Mouse (Mus musculus) cerebellum, adult 2 months (tissue): ENCODE measurements around the gene Hunk. TPM values are rescaled to one million over a fixed set of nuclear protein-coding genes. Genes with fewer than 3 reads are reported as not detected.

Experiments used
- DNase-seq, 2 experiments: peaks; one replicate each; pipeline ENCODE4 v3.0.0; 2021
- H3K27ac ChIP-seq: fragments of 200-500 bp; 2 replicates; pipeline ENCODE4 v1.5.1; 2012; ENCODE audit warnings: low read length, control low read depth, inconsistent platforms; ENCODE audit not compliant: insufficient read depth
- H3K27me3 ChIP-seq: fragments of 200-500 bp; 2 replicates; pipeline ENCODE4 v1.6.1; 2012; ENCODE audit warnings: inconsistent platforms, mild to moderate bottlenecking, low read length, moderate library complexity; ENCODE audit not compliant: control insufficient read depth, insufficient read depth
- H3K4me1 ChIP-seq: fragments of 200-500 bp; 2 replicates; pipeline ENCODE4 v1.6.1; 2011; ENCODE audit warnings: low read length; ENCODE audit not compliant: control insufficient read depth, insufficient read depth
- H3K4me3 ChIP-seq: fragments of 200-500 bp; replicated peaks from 2 replicates; pipeline ENCODE3; 2011; ENCODE audit warnings: mild to moderate bottlenecking, low read depth, low read length, control low read depth; ENCODE audit not compliant: insufficient read depth
- CTCF ChIP-seq: fragments of 200-500 bp; IDR thresholded peaks from 2 replicates; pipeline ENCODE4 v1.5.1; 2011; ENCODE audit warnings: low read depth, mild to moderate bottlenecking, control low read depth, low read length, moderate library complexity, borderline replicate concordance; ENCODE audit not compliant: insufficient read depth
- POLR2A ChIP-seq: fragments of 200-500 bp; IDR thresholded peaks from 2 replicates; pipeline ENCODE4 v1.6.1; 2011; ENCODE audit warnings: low read length, control low read depth, borderline replicate concordance; ENCODE audit not compliant: insufficient read depth
- WGBS: fragments of 180-500 bp; shearing (Covaris S2); methylation state at CpG from one replicate; pipeline ENCODE4 v1.1.7; 2018; 5-methylcytosine and 5-hydroxymethylcytosine counted together
- polyA plus RNA-seq: library from polyadenylated mRNA; depleted of rRNA; stranded (reverse); fragments of >200 nt; gene quantifications from 2 replicates; pipeline ENCODE4 v1.2.3, GENCODE M21; 2012

Hunk gene
- polyA plus RNA-seq, 1 experiment = 12.6 TPM

GRCm38 (mm10) chr16:90424391-90424790 lies 38.6 kb downstream of the Hunk start:
- 47% methylated on average over 9 of the region's 9 CpGs for WGBS
- Histone ChIP-seq H3K27me3 (no peaks in the 10 kb centered on the region), H3K4me3 (no peak overlapping the region), H3K27ac (no peak overlapping the region), H3K4me1 (no peaks in the 10 kb centered on the region)
- TF ChIP-seq CTCF = no peak
- no peak for TF ChIP-seq POLR2A
- DNase-seq = no peak

GRCm38 (mm10) chr16:90426234-90426633 lies 40.4 kb downstream of the Hunk start:
- TF ChIP-seq CTCF (no peak), POLR2A (no peak)
- Histone ChIP-seq H3K4me1 (no peaks in the 10 kb centered on the region), H3K27me3 (no peaks in the 10 kb centered on the region), H3K27ac (no peak overlapping the region), H3K4me3 (no peak overlapping the region)
- DNase-seq = no peak
- WGBS = 85% methylated on average over 5 of the region's 5 CpGs

- Histone ChIP-seq H3K27ac (no peak overlapping the region), H3K27me3 (no peaks in the 10 kb centered on the region), H3K4me3 (no peak overlapping the region), H3K4me1 (no peaks in the 10 kb centered on the region)
- DNase-seq = no peak
- TF ChIP-seq CTCF (no peak), POLR2A (no peak)
- WGBS = 90% methylated on average over 8 of the region's 8 CpGs
These were observed 42.2 kb downstream of the Hunk start for GRCm38 (mm10) chr16:90427838-90428630.

- Histone ChIP-seq H3K27ac (no peak overlapping the region), H3K27me3 (no peaks in the 10 kb centered on the region; the same call in 1 of the 2 replicates), H3K4me1 (no peaks in the 10 kb centered on the region), H3K4me3 (no peak overlapping the region)
- no peak for TF ChIP-seq POLR2A
- TF ChIP-seq CTCF = no peak
- no peak for DNase-seq
- 97% methylated on average over 12 of the region's 12 CpGs for WGBS
These were observed 47.7 kb downstream of the Hunk start for GRCm38 (mm10) chr16:90433551-90433950.

- TF ChIP-seq CTCF (no peak), POLR2A (no peak)
- Histone ChIP-seq H3K27ac (no peak overlapping the region), H3K27me3 (no peaks in the 10 kb centered on the region; the same call in 1 of the 2 replicates), H3K4me3 (no peak overlapping the region), H3K4me1 (no peaks in the 10 kb centered on the region)
- DNase-seq = no peak
- 70% methylated on average over 4 of the region's 4 CpGs for WGBS
These were observed 49.4 kb downstream of the Hunk start for GRCm38 (mm10) chr16:90435231-90435630.

- no peaks in the 10 kb centered on the region; the same call in 1 of the 2 replicates for H3K27me3 ChIP-seq
- no peaks in the 10 kb centered on the region for H3K4me1 ChIP-seq
- TF ChIP-seq CTCF (no peak), POLR2A (no peak)
- no peak overlapping the region for H3K4me3 ChIP-seq
- H3K27ac ChIP-seq = no peak overlapping the region
- 55% methylated on average over 5 of the region's 5 CpGs for WGBS
- DNase-seq = no peak
These were observed 51.5 kb downstream of the Hunk start for GRCm38 (mm10) chr16:90437276-90437675.

- TF ChIP-seq POLR2A (no peak), CTCF (no peak)
- Histone ChIP-seq H3K27ac (no peak overlapping the region), H3K4me1 (no peaks in the 10 kb centered on the region), H3K4me3 (no peak overlapping the region), H3K27me3 (no peaks in the 10 kb centered on the region)
- 83% methylated on average over 6 of the region's 6 CpGs for WGBS
- DNase-seq = no peak
These were observed 53.7 kb downstream of the Hunk start for GRCm38 (mm10) chr16:90439493-90439892.

GRCm38 (mm10) chr16:90440654-90441053 lies 54.8 kb downstream of the Hunk start:
- Histone ChIP-seq H3K4me1 (no peaks in the 10 kb centered on the region), H3K4me3 (no peak overlapping the region), H3K27me3 (no peaks in the 10 kb centered on the region), H3K27ac (no peak overlapping the region)
- DNase-seq = no peak
- TF ChIP-seq CTCF (no peak), POLR2A (no peak)
- WGBS = 67% methylated on average over 10 of the region's 10 CpGs
